Mouse (Mus musculus) forebrain, postnatal 0 days (tissue): ENCODE measurements around the gene Tgds. TPM values are rescaled to one million over a fixed set of nuclear protein-coding genes. Genes with fewer than 3 reads are reported as not detected.
"Not testable (repeated sequence)": the region's sequence is repeated elsewhere in the genome, so short reads cannot be mapped to it uniquely, and the experiment has no call there.

Experiments used
- ATAC-seq: fragments of 200-750 bp; cut with Nextera tagmentation; 2 replicates; pipeline ENCODE4 v1.8.0; 2017; ENCODE audit warnings: mild to moderate bottlenecking, moderate library complexity
- DNase-seq: peaks from one replicate; pipeline ENCODE4 v3.0.0-alpha.2; 2015
- H3K27ac ChIP-seq: fragments of 300-500 bp; sonication (generic); 2 replicates; pipeline ENCODE4 v1.5.1; 2014; ENCODE audit warnings: low read depth, mild to moderate bottlenecking, antibody characterized with exemption, low read length, moderate library complexity, mixed read lengths
- H3K27me3 ChIP-seq: fragments of 300-500 bp; sonication (generic); 2 replicates; pipeline ENCODE4 v1.6.1; 2014; ENCODE audit warnings: mild to moderate bottlenecking, low read length, mixed read lengths; ENCODE audit not compliant: insufficient read depth
- H3K36me3 ChIP-seq: fragments of 300-500 bp; sonication (generic); 2 replicates; pipeline ENCODE4 v1.6.1; 2014; ENCODE audit warnings: mild to moderate bottlenecking, moderate library complexity; ENCODE audit not compliant: insufficient read depth
- H3K4me1 ChIP-seq: fragments of 300-500 bp; sonication (generic); 2 replicates; pipeline ENCODE4 v1.6.1; 2014; ENCODE audit warnings: antibody characterized with exemption; ENCODE audit not compliant: insufficient read depth
- H3K4me2 ChIP-seq: fragments of 300-500 bp; sonication (generic); 2 replicates; pipeline ENCODE4 v1.6.1; 2014; ENCODE audit warnings: low read depth, mild to moderate bottlenecking, moderate library complexity
- H3K4me3 ChIP-seq: fragments of 300-500 bp; sonication (generic); 2 replicates; pipeline ENCODE4 v1.5.1; 2014; ENCODE audit warnings: low read depth, low read length, mixed read lengths
- H3K9ac ChIP-seq: fragments of 300-500 bp; sonication (generic); 2 replicates; pipeline ENCODE4 v1.6.1; 2014; ENCODE audit warnings: mild to moderate bottlenecking
- H3K9me3 ChIP-seq: fragments of 300-500 bp; sonication (generic); 2 replicates; pipeline ENCODE4 v1.6.1; 2016; ENCODE audit warnings: low read length
- CTCF ChIP-seq: sonication (generic); IDR thresholded peaks from 2 replicates; pipeline ENCODE4 v1.5.1; 2016; ENCODE audit warnings: antibody characterized with exemption, control low read depth, low read depth
- WGBS: fragments of 180-500 bp; shearing (Covaris S2); extraction: QIAGEN DNeasy Blood & Tissue Kit; methylation state at CpG from one replicate; pipeline ENCODE4 v1.1.7; 2014; 5-methylcytosine and 5-hydroxymethylcytosine counted together
- polyA plus RNA-seq: library from polyadenylated mRNA; unstranded; fragments of >200 nt; fragmentation: Nextera tagmentation; extraction: Ambion mirVana; gene quantifications from 2 replicates; pipeline ENCODE4 v1.2.1, GENCODE M21; 2015
- total RNA-seq: library from RNA; depleted of rRNA; stranded (reverse); fragments of >200 nt; gene quantifications from 2 replicates; pipeline ENCODE4 v1.2.3, GENCODE M21; 2014

Tgds gene
- total and polyA plus RNA-seq, 2 experiments from 2014 or later = 8.4 to 8.9 TPM

- Histone ChIP-seq H3K36me3 (no peaks in the 10 kb centered on the region; the same call in 1 of the 2 replicates), H3K4me3 (no peak overlapping the region), H3K27me3 (no peaks in the 10 kb centered on the region), H3K27ac (no peak overlapping the region), H3K4me1 (no peaks in the 10 kb centered on the region), H3K9ac (no peak overlapping the region), H3K9me3 (no peaks in the 10 kb centered on the region), H3K4me2 (no peak overlapping the region)
- 70% methylated on average over 11 of the region's 11 CpGs for WGBS
- no peak for DNase-seq
- ATAC-seq = no peak
- no peak; the same call in 1 of the 2 replicates for TF ChIP-seq CTCF
Observed at GRCm38 (mm10) chr14:118173590-118174203, 41.1 kb upstream of the Tgds start.

GRCm38 (mm10) chr14:118168776-118169175 is 36.2 kb upstream of the Tgds start:
- Histone ChIP-seq H3K27me3 (no peaks in the 10 kb centered on the region), H3K4me1 (no peaks in the 10 kb centered on the region), H3K9ac (no peak overlapping the region), H3K4me3 (no peak overlapping the region), H3K36me3 (no peaks in the 10 kb centered on the region; the same call in 1 of the 2 replicates), H3K4me2 (no peak overlapping the region), H3K27ac (no peak overlapping the region), H3K9me3 (no peaks in the 10 kb centered on the region)
- DNase-seq (no peak), ATAC-seq (no peak)
- 94% methylated on average over 4 of the region's 4 CpGs for WGBS
- TF ChIP-seq CTCF = no peak

- no peak overlapping the region for H3K4me3 ChIP-seq
- TF ChIP-seq CTCF = peak; percentile 23; the same call in 1 of the 2 replicates
- H3K4me2 ChIP-seq = no peak overlapping the region
- H3K9me3 ChIP-seq = no peaks in the 10 kb centered on the region
- no peaks in the 10 kb centered on the region for H3K27me3 ChIP-seq
- ATAC-seq = peak; percentile 73
- no peaks in the 10 kb centered on the region for H3K4me1 ChIP-seq
- H3K36me3 ChIP-seq = peaks cover 33% of the 10 kb centered on the region
- DNase-seq = peak; percentile 40
- H3K9ac ChIP-seq = no peak overlapping the region
- no peak overlapping the region for H3K27ac ChIP-seq
- 37% methylated on average over 14 of the region's 14 CpGs for WGBS
Observed at GRCm38 (mm10) chr14:118162640-118163039, 30.1 kb upstream of the Tgds start.

- no peak for TF ChIP-seq CTCF
- Histone ChIP-seq H3K36me3 (peaks cover 33% of the 10 kb centered on the region), H3K9ac (no peak overlapping the region), H3K4me3 (no peak overlapping the region), H3K4me2 (no peak overlapping the region), H3K9me3 (no peaks in the 10 kb centered on the region), H3K27me3 (no peaks in the 10 kb centered on the region), H3K27ac (no peak overlapping the region), H3K4me1 (no peaks in the 10 kb centered on the region)
- WGBS = 88% methylated on average over 3 of the region's 3 CpGs
- DNase-seq = no peak
- ATAC-seq = no peak
Observed at GRCm38 (mm10) chr14:118161751-118162150, 29.2 kb upstream of the Tgds start.

GRCm38 (mm10) chr14:118157146-118157545 is 24.6 kb upstream of the Tgds start:
- no peaks in the 10 kb centered on the region for H3K27me3 ChIP-seq
- no peak overlapping the region for H3K4me3 ChIP-seq
- H3K9ac ChIP-seq = no peak overlapping the region
- H3K36me3 ChIP-seq = peaks cover 51% of the 10 kb centered on the region
- peak; percentile 88 for TF ChIP-seq CTCF
- no peak overlapping the region for H3K4me2 ChIP-seq
- H3K9me3 ChIP-seq = no peaks in the 10 kb centered on the region
- DNase-seq = peak; percentile 67
- ATAC-seq = no peak; the same call in 1 of the 2 replicates
- H3K4me1 ChIP-seq = no peaks in the 10 kb centered on the region
- 16% methylated on average over 5 of the region's 5 CpGs for WGBS
- H3K27ac ChIP-seq = no peak overlapping the region

- H3K9me3 ChIP-seq = no peaks in the 10 kb centered on the region
- TF ChIP-seq CTCF = no peak
Observed at GRCm38 (mm10) chr14:118156740-118157139, 24.2 kb upstream of the Tgds start.

GRCm38 (mm10) chr14:118156056-118156455 is 23.5 kb upstream of the Tgds start:
- not testable (repeated sequence) for DNase-seq, H3K4me2 ChIP-seq, H3K27me3 ChIP-seq, H3K4me1 ChIP-seq, H3K9ac ChIP-seq, H3K4me3 ChIP-seq, H3K27ac ChIP-seq, H3K9me3 ChIP-seq, ATAC-seq
- peaks cover 42% of the 10 kb centered on the region for H3K36me3 ChIP-seq
- WGBS = 87% methylated on average over 16 of the region's 16 CpGs

More at GRCm38 (mm10) chr14:118156740-118157139, 24.2 kb upstream of the Tgds start:
- no peaks in the 10 kb centered on the region for H3K27me3 ChIP-seq
- H3K9ac ChIP-seq = no peak overlapping the region
- 0 out of 2 replicates have a peak, but pooled peaks have one; percentile 19 for ATAC-seq
- H3K4me1 ChIP-seq = no peaks in the 10 kb centered on the region
- no peak for DNase-seq
- H3K27ac ChIP-seq = no peak overlapping the region
- no peak overlapping the region for H3K4me3 ChIP-seq
- 84% methylated on average over 10 of the region's 10 CpGs for WGBS
- peaks cover 47% of the 10 kb centered on the region for H3K36me3 ChIP-seq
- no peak overlapping the region for H3K4me2 ChIP-seq
